Mouse (Mus musculus) kidney, adult 2 months (tissue): ENCODE measurements around the gene Col7a1. TPM values are rescaled to one million over a fixed set of nuclear protein-coding genes. Genes with fewer than 3 reads are reported as not detected.

ENCODE experiments used
- DNase-seq: peaks from one replicate; pipeline ENCODE4 v3.0.0; 2021
- H3K27ac ChIP-seq: fragments of 200-500 bp; 2 replicates; pipeline ENCODE4 v1.5.1; 2012; ENCODE audit warnings: low read depth, low read length, control low read depth, inconsistent platforms; ENCODE audit not compliant: insufficient read depth
- H3K27me3 ChIP-seq: fragments of 200-500 bp; replicated peaks from 2 replicates; pipeline ENCODE4 v1.6.1; 2012; ENCODE audit warnings: mild to moderate bottlenecking, moderate library complexity, low read length, inconsistent platforms; ENCODE audit not compliant: control insufficient read depth, insufficient read depth
- H3K36me3 ChIP-seq: fragments of 200-500 bp; 2 replicates; pipeline ENCODE4 v1.6.1; 2012; ENCODE audit warnings: mild to moderate bottlenecking, moderate library complexity, low read length, inconsistent platforms; ENCODE audit not compliant: control insufficient read depth, insufficient read depth
- H3K4me1 ChIP-seq: fragments of 200-500 bp; 2 replicates; pipeline ENCODE4 v1.6.1; 2011; ENCODE audit warnings: low read length; ENCODE audit not compliant: control insufficient read depth, insufficient read depth
- H3K4me3 ChIP-seq: fragments of 200-500 bp; 2 replicates; pipeline ENCODE4 v1.5.1; 2011; ENCODE audit warnings: mild to moderate bottlenecking, low read depth, low read length, control low read depth; ENCODE audit not compliant: insufficient read depth
- CTCF ChIP-seq: fragments of 200-500 bp; conservative IDR thresholded peaks from 2 replicates; pipeline ENCODE4 v1.5.1; 2011; ENCODE audit warnings: low read depth, mild to moderate bottlenecking, control low read depth, low read length, moderate library complexity, mixed read lengths; ENCODE audit not compliant: insufficient read depth, insufficient read length
- POLR2A ChIP-seq: fragments of 200-500 bp; IDR thresholded peaks from one replicate; pipeline ENCODE4 v1.6.1; 2011; ENCODE audit warnings: low read depth, low read length, control low read depth
- WGBS: fragments of 180-500 bp; shearing (Covaris S2); methylation state at CpG from one replicate; pipeline ENCODE4 v1.1.7; 2018; 5-methylcytosine and 5-hydroxymethylcytosine counted together
- polyA plus RNA-seq: library from polyadenylated mRNA; depleted of rRNA; stranded (reverse); fragments of >200 nt; gene quantifications from 2 replicates; pipeline ENCODE4 v1.2.3, GENCODE M21; 2012; rRNA removed

Gene Col7a1
- polyA plus RNA-seq = 1.8 and 2.3 TPM in 2 replicates

DNA sequence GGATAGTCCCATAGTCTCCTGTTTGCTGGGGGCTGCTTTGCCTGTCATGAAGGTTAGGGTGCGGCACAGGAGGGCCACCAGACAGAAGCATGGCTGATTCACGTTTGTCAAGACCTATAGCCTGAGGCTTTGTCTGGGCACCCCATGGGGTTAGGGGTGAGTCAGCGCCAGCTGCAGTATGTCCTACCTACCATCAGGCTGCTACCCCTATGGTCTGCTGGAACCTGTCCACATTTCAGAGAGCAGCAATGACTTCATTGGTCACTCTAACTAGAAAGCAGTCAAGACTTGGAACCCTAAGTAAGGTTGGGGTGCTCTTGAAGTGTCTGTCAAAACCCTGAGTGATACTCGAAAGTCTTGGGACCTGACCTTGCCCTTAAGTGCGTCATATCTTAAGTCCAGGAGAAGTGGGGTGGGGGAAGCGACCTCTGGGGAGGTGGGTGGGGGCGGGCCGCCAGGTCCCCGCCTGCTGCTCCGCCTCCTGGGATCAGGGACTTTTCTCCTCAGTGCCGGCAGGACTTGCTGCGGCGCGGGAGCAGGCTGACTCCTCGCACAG is at the start of gene Col7a1:
TSS of gene Col7a1 (plus strand) at position 506 of the 556 bp plus-strand sequence.
- H3K36me3 ChIP-seq = peaks cover 9% of the 10 kb centered on the region
- no peak for DNase-seq
- TF ChIP-seq CTCF = no peak
- no peak for TF ChIP-seq POLR2A
- no peak within 1 kb of the TSS for H3K4me3 ChIP-seq
- no peaks in the 10 kb centered on the region for H3K27me3 ChIP-seq
- no peaks in the 10 kb centered on the region for H3K4me1 ChIP-seq
- no peak within 1 kb of the TSS for H3K27ac ChIP-seq
- WGBS = 15% methylated on average over 15 of the region's 15 CpGs

DNA sequence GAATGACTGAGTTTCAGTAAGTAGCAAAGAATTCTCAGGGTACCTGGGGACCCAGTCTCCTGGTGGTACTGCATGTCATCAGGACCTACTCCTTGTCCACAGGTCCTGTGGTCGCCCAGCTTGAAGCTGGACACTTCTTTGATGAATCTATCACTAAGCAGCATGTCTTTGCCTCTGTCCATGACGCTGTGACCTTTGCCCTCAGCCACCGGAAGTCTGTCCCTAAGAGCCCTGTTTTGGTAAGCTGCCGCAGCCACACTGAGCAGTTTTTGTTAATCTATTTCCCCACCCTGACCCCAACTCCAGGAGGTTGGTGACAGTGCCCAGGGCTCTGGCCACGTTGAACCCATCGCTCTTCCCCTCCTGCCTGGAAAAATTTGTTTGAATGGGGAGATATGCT is 41.1 kb upstream of the Col7a1 start:
- 60% methylated on average over 6 of the region's 6 CpGs for WGBS
- Histone ChIP-seq H3K27ac (no peak overlapping the region), H3K4me3 (no peak overlapping the region), H3K4me1 (no peaks in the 10 kb centered on the region; the same call in 1 of the 2 replicates), H3K36me3 (no peaks in the 10 kb centered on the region), H3K27me3 (no peaks in the 10 kb centered on the region)
- DNase-seq = peak; percentile 49
- no peak for TF ChIP-seq POLR2A
- TF ChIP-seq CTCF = no peak

DNA sequence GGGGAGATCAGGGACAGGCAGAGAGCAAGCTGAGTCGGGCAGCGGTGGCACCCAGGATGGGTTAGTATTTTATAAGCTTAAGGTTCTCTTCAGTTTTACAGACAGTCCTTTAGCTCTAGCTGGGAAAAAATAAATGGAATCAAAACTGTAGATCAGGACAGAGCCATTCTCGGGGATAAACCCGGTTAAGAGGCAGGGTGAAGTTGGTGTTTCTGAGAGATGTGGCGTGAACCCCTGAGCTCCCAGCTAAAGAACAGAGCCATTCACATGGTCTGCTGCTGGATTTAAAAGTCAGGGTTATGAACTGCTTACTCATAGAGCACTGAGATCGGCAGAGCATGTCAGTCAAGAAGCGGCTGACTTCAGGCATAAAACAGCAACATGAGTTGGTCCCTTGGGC is 40.2 kb upstream of the Col7a1 start:
- WGBS = 71% methylated on average over 7 of the region's 7 CpGs
- H3K27ac ChIP-seq = no peak overlapping the region

DNA sequence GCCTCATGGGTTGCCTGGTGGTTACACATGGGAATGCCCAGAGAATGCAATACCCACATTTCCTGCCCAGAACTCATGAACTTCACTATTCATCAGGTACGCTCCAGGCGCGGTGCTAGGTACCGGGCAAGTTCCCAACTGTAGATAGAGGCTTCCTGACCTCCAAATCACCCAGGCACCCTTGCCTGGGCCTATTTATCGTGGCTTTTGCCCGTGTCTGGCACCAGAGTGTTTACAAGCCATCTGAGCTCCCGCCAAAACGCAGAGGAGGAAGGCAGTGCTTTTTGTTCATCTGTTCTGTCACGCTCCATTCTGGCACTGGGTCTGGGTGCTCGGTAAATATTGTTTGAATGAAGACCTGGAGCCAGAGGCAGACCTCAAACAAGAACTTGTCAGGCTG is 39.8 kb upstream of the Col7a1 start:
- Histone ChIP-seq H3K4me3 (no peak overlapping the region), H3K4me1 (no peaks in the 10 kb centered on the region; the same call in 1 of the 2 replicates), H3K27me3 (no peaks in the 10 kb centered on the region), H3K36me3 (no peaks in the 10 kb centered on the region), H3K27ac (no peak overlapping the region)
- 88% methylated on average over 10 of the region's 10 CpGs for WGBS
- TF ChIP-seq CTCF (no peak), POLR2A (no peak)
- DNase-seq = no peak

More for the DNA sequence above, 40.2 kb upstream of the Col7a1 start:
- Histone ChIP-seq H3K36me3 (no peaks in the 10 kb centered on the region), H3K4me3 (no peak overlapping the region), H3K27me3 (no peaks in the 10 kb centered on the region), H3K4me1 (no peaks in the 10 kb centered on the region; the same call in 1 of the 2 replicates)
- no peak for TF ChIP-seq POLR2A
- no peak for TF ChIP-seq CTCF
- no peak for DNase-seq

DNA sequence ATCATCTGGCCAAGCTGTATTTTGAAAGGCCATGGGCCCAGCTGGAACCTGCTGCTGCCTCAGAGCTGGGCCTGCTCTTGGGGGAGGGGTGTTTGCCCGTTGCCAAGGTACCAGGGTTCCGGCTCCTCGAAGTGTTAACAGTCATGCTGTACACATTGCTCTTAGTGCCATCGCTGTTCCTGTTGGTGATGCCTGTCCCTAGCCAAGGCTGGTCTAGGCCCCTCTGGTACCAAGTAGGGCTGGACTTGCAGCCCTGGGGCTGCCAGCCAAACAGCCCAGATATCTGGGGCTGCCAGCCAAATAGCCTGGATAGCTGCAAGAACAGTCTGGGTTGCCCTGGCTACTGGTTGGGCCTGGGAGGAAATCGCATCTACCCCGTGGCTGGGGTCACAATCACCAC is 38.9 kb upstream of the Col7a1 start, which contains the start of gene Tmem89:
TSS of gene Tmem89 (plus strand) at position 129 of the 400 bp plus-strand sequence.
- no peak for DNase-seq
- H3K27ac ChIP-seq = no peak within 1 kb of the TSS

DNA sequence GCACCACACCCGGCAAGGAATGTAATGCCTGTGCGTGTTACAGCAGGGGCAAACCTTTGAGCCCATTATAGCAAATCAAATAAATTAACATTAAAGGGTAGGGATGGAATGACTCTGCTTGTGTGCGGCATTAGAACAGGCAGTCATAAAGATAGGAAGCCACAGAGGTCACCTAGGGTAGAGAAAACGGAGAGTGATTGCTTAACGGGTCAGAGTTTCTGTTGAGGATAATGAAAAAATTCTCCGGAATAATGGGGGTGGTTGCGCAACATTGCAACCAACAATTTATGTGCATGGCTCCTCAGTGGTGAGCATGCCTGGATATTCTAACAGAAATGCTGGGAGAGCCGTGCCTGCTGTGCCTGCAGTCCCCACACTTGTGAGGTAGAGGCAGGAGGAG is 27.5 kb upstream of the Col7a1 start:
- 49% methylated on average over 8 of the region's 8 CpGs for WGBS
- H3K4me1 ChIP-seq = no peaks in the 10 kb centered on the region
- DNase-seq = peak; percentile 73
- no peak overlapping the region for H3K4me3 ChIP-seq
- TF ChIP-seq CTCF (no peak), POLR2A (no peak)
- no peak overlapping the region for H3K27ac ChIP-seq
- H3K27me3 ChIP-seq = no peaks in the 10 kb centered on the region
- H3K36me3 ChIP-seq = no peaks in the 10 kb centered on the region

More for the DNA sequence above, 38.9 kb upstream of the Col7a1 start, which contains the start of gene Tmem89:
- TF ChIP-seq POLR2A = no peak
- TF ChIP-seq CTCF = no peak
- Histone ChIP-seq H3K36me3 (no peaks in the 10 kb centered on the region), H3K27me3 (no peaks in the 10 kb centered on the region), H3K4me1 (no peaks in the 10 kb centered on the region; the same call in 1 of the 2 replicates), H3K4me3 (no peak within 1 kb of the TSS)
- WGBS = 79% methylated on average over 6 of the region's 6 CpGs

DNA sequence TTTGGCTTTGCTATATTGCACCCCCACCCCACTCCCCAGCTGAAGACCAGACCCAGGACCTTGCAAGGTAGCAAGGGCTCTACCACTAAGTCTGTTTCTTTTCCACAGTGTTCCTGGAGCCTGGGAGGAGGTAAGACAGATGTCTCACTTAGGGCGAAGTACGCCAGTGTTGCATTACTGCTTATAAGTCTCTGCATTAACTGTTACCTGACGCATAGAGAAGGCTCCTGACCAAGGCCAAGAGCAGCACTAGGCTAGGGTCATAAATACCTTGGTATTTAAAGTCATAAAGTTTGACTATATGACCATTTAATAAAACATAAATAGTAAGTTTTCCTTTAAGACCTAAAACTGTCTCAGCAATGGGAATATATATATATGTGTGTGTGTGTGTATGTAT is 25.0 kb upstream of the Col7a1 start:
- Histone ChIP-seq H3K27ac (no peak overlapping the region), H3K27me3 (no peaks in the 10 kb centered on the region), H3K4me3 (no peak overlapping the region), H3K4me1 (no peaks in the 10 kb centered on the region), H3K36me3 (no peaks in the 10 kb centered on the region)
- WGBS = 89% methylated on average over 3 of the region's 3 CpGs
- DNase-seq = no peak
- TF ChIP-seq CTCF (no peak), POLR2A (no peak)
